Mouse (Mus musculus) cortical plate, adult 2 months (tissue): ENCODE results near the gene Litaf.
"Not testable (repeated sequence)": the region's sequence is repeated elsewhere in the genome, so short reads cannot be mapped to it uniquely, and the experiment has no call there.

ENCODE experiments used
- CTCF ChIP-seq: fragments of 200-500 bp; IDR thresholded peaks from 2 replicates; pipeline ENCODE4 v1.5.1; 2011; ENCODE audit warnings: mild to moderate bottlenecking, control low read depth, low read length; ENCODE audit not compliant: insufficient read depth; ENCODE audit errors: extremely low read depth
- POLR2A ChIP-seq: fragments of 200-500 bp; IDR thresholded peaks from 2 replicates; pipeline ENCODE4 v1.6.1; 2011; ENCODE audit warnings: mild to moderate bottlenecking, low read length, control low read depth; ENCODE audit not compliant: insufficient read depth; ENCODE audit errors: extremely low read depth

DNA sequence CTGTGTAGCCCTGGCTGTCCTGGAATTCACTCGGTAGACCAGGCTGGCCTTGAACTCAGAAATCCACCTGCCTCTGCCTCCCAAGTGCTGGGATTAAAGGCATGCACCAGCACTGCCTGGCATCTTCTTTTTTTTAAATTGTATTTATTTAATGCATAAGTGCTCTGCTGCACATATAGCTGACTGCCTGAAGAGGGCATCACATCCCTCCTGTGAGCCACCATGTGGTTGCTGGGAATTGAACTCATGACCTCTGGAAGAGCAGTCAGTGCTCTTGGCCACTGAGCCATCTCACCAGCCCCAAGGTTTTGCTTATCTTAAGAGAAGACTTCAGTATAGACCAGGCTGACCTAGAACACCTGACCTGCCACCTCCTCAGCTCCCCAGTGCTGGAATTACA, 96.0 kb downstream of the Litaf start:
- not testable (repeated sequence) for TF ChIP-seq POLR2A
- peak; percentile 17; the same call in 1 of the 2 replicates for TF ChIP-seq CTCF
